Mouse (Mus musculus): ENCODE measurements around the gene Plcg2.

DNA sequence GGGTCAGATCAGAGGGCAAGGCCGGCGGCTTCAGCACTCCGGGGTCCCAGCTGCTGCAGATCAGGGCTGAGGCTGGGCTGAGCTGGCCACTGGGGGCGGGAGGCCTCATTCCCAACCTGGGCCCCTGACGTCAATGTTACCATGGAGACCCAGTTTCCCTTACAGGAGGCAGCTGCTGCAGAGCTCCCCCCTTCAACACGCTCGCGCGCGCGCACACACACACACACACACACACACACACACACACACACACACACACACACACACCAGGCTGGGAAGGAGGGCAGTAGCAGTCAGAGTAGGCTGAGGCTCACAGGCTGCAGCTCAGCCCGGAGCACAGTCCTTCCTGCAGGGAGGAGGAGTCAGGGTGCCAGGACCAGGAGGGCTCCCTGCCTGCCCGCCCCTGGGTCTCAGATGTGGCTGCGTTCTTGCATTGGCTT, 27.7 kb upstream of the Plcg2 start:
- TF ChIP-seq CTCF (conservative IDR thresholded peaks at IDR 0.05; ENCODE audit: insufficient read depth, insufficient read length, low read depth, low read length) = no peak
- TF ChIP-seq POLR2A (IDR thresholded peaks at IDR 0.05; ENCODE audit: low read depth, low read length) = no peak

Measured in kidney, adult 2 months (tissue).